Mouse (Mus musculus): Measurements from ENCODE around the gene Fgfr2. TPM values are rescaled to one million over a fixed set of nuclear protein-coding genes. Genes with fewer than 3 reads are reported as not detected.
A peak's percentile ranks its signal among the peaks of the same experiment; 100 is the strongest.

Gene Fgfr2
- polyA plus RNA-seq, 1 experiment: 14.7 TPM

- Histone ChIP-seq H3K4me1 (ENCODE audit: control insufficient read depth, insufficient read depth, insufficient read length, low read length) (peaks cover 2% of the 10 kb centered on the region; the same call in 1 of the 2 replicates), H3K4me3 (ENCODE audit: low read depth, low read length) (no peak overlapping the region), H3K27me3 (ENCODE audit: control insufficient read depth, insufficient read depth, low read length) (no peaks in the 10 kb centered on the region), H3K27ac (ENCODE audit: insufficient read depth, low read depth, low read length) (no peak overlapping the region), H3K36me3 (ENCODE audit: control insufficient read depth, insufficient read depth, low read length) (peaks cover 33% of the 10 kb centered on the region)
- WGBS: 93% methylated on average over 2 of the region's 2 CpGs
- TF ChIP-seq POLR2A (IDR thresholded peaks at IDR 0.05; ENCODE audit: low read depth, low read length): no peak
- no peak for TF ChIP-seq CTCF (IDR thresholded peaks at IDR 0.05; ENCODE audit: extremely low read depth, insufficient read length, insufficient replicate concordance, low read depth, low read length)
Observed at GRCm38 (mm10) chr7:130884161-130884560, 2239.0 kb downstream of the Fgfr2 start.

GRCm38 (mm10) chr7:130867256-130867655, 2255.9 kb downstream of the Fgfr2 start:
- Histone ChIP-seq H3K4me1 (ENCODE audit: control insufficient read depth, insufficient read depth, insufficient read length, low read length) (peaks cover 3% of the 10 kb centered on the region; the same call in 1 of the 2 replicates), H3K27ac (ENCODE audit: insufficient read depth, low read depth, low read length) (no peak overlapping the region), H3K36me3 (ENCODE audit: control insufficient read depth, insufficient read depth, low read length) (no peaks in the 10 kb centered on the region), H3K4me3 (ENCODE audit: low read depth, low read length) (no peak overlapping the region), H3K27me3 (ENCODE audit: control insufficient read depth, insufficient read depth, low read length) (no peaks in the 10 kb centered on the region)
- TF ChIP-seq POLR2A (IDR thresholded peaks at IDR 0.05; ENCODE audit: low read depth, low read length) (no peak), CTCF (IDR thresholded peaks at IDR 0.05; ENCODE audit: extremely low read depth, insufficient read length, insufficient replicate concordance, low read depth, low read length) (no peak)
- 67% methylated on average over 3 of the region's 3 CpGs for WGBS

GRCm38 (mm10) chr7:130866640-130867039, 2256.5 kb downstream of the Fgfr2 start:
- TF ChIP-seq POLR2A (IDR thresholded peaks at IDR 0.05; ENCODE audit: low read depth, low read length) (no peak), CTCF (IDR thresholded peaks at IDR 0.05; ENCODE audit: extremely low read depth, insufficient read length, insufficient replicate concordance, low read depth, low read length) (no peak)
- no peaks in the 10 kb centered on the region for H3K27me3 ChIP-seq (ENCODE audit: control insufficient read depth, insufficient read depth, low read length)
- WGBS: 3% methylated on average over 13 of the region's 13 CpGs
- H3K4me1 ChIP-seq (ENCODE audit: control insufficient read depth, insufficient read depth, insufficient read length, low read length): peaks cover 3% of the 10 kb centered on the region; the same call in 1 of the 2 replicates
- H3K36me3 ChIP-seq (ENCODE audit: control insufficient read depth, insufficient read depth, low read length): no peaks in the 10 kb centered on the region
- peak overlapping the region; percentile 86 for H3K4me3 ChIP-seq (ENCODE audit: low read depth, low read length)
- H3K27ac ChIP-seq (ENCODE audit: insufficient read depth, low read depth, low read length): peak overlapping the region; percentile 72

- Histone ChIP-seq H3K27me3 (ENCODE audit: control insufficient read depth, insufficient read depth, low read length) (no peaks in the 10 kb centered on the region), H3K27ac (ENCODE audit: insufficient read depth, low read depth, low read length) (peak within 1 kb of the TSS; percentile 72), H3K4me1 (ENCODE audit: control insufficient read depth, insufficient read depth, insufficient read length, low read length) (peaks cover 3% of the 10 kb centered on the region; the same call in 1 of the 2 replicates), H3K4me3 (ENCODE audit: low read depth, low read length) (peak within 1 kb of the TSS; percentile 86), H3K36me3 (ENCODE audit: control insufficient read depth, insufficient read depth, low read length) (no peaks in the 10 kb centered on the region)
- under 1% methylated on average over 110 of the region's 114 CpGs for WGBS
- TF ChIP-seq CTCF (IDR thresholded peaks at IDR 0.05; ENCODE audit: extremely low read depth, insufficient read length, insufficient replicate concordance, low read depth, low read length) (no peak), POLR2A (IDR thresholded peaks at IDR 0.05; ENCODE audit: low read depth, low read length) (peak; percentile 89; the same call in 1 of the 2 replicates)
Observed at GRCm38 (mm10) chr7:130865613-130866591, 2257.2 kb downstream of the Fgfr2 start, which contains the start of gene Plekha1. Gene Plekha1, plus strand, starts transcription at chr7:130865756.

GRCm38 (mm10) chr7:130864711-130865110, 2258.4 kb downstream of the Fgfr2 start:
- no peak overlapping the region for H3K4me3 ChIP-seq (ENCODE audit: low read depth, low read length)
- 81% methylated on average over 7 of the region's 7 CpGs for WGBS
- no peaks in the 10 kb centered on the region for H3K36me3 ChIP-seq (ENCODE audit: control insufficient read depth, insufficient read depth, low read length)
- H3K27me3 ChIP-seq (ENCODE audit: control insufficient read depth, insufficient read depth, low read length): no peaks in the 10 kb centered on the region
- TF ChIP-seq POLR2A (IDR thresholded peaks at IDR 0.05; ENCODE audit: low read depth, low read length) (no peak), CTCF (IDR thresholded peaks at IDR 0.05; ENCODE audit: extremely low read depth, insufficient read length, insufficient replicate concordance, low read depth, low read length) (no peak)
- H3K4me1 ChIP-seq (ENCODE audit: control insufficient read depth, insufficient read depth, insufficient read length, low read length): peaks cover 3% of the 10 kb centered on the region; the same call in 1 of the 2 replicates
- no peak overlapping the region for H3K27ac ChIP-seq (ENCODE audit: insufficient read depth, low read depth, low read length)

GRCm38 (mm10) chr7:130862501-130862900, 2260.6 kb downstream of the Fgfr2 start:
- Histone ChIP-seq H3K27ac (ENCODE audit: insufficient read depth, low read depth, low read length) (no peak overlapping the region), H3K4me3 (ENCODE audit: low read depth, low read length) (no peak overlapping the region), H3K4me1 (ENCODE audit: control insufficient read depth, insufficient read depth, insufficient read length, low read length) (peaks cover 3% of the 10 kb centered on the region; the same call in 1 of the 2 replicates), H3K36me3 (ENCODE audit: control insufficient read depth, insufficient read depth, low read length) (no peaks in the 10 kb centered on the region), H3K27me3 (ENCODE audit: control insufficient read depth, insufficient read depth, low read length) (no peaks in the 10 kb centered on the region)
- no peak for TF ChIP-seq CTCF (IDR thresholded peaks at IDR 0.05; ENCODE audit: extremely low read depth, insufficient read length, insufficient replicate concordance, low read depth, low read length)
- TF ChIP-seq POLR2A (IDR thresholded peaks at IDR 0.05; ENCODE audit: low read depth, low read length): no peak
- WGBS: 18% methylated on average over 1 of the region's 1 CpGs

- H3K36me3 ChIP-seq (ENCODE audit: control insufficient read depth, insufficient read depth, low read length): no peaks in the 10 kb centered on the region
- H3K4me3 ChIP-seq (ENCODE audit: low read depth, low read length): no peak overlapping the region
- TF ChIP-seq CTCF (IDR thresholded peaks at IDR 0.05; ENCODE audit: extremely low read depth, insufficient read length, insufficient replicate concordance, low read depth, low read length) (no peak), POLR2A (IDR thresholded peaks at IDR 0.05; ENCODE audit: low read depth, low read length) (no peak)
- H3K27ac ChIP-seq (ENCODE audit: insufficient read depth, low read depth, low read length): no peak overlapping the region
- WGBS: 77% methylated on average over 11 of the region's 11 CpGs
- H3K27me3 ChIP-seq (ENCODE audit: control insufficient read depth, insufficient read depth, low read length): no peaks in the 10 kb centered on the region
- peaks cover 3% of the 10 kb centered on the region; the same call in 1 of the 2 replicates for H3K4me1 ChIP-seq (ENCODE audit: control insufficient read depth, insufficient read depth, insufficient read length, low read length)
Observed at GRCm38 (mm10) chr7:130860721-130861142, 2262.4 kb downstream of the Fgfr2 start.

Measured in small intestine, adult 2 months (tissue).